Mouse (Mus musculus): ENCODE data around the gene Gfm2.

DNA sequence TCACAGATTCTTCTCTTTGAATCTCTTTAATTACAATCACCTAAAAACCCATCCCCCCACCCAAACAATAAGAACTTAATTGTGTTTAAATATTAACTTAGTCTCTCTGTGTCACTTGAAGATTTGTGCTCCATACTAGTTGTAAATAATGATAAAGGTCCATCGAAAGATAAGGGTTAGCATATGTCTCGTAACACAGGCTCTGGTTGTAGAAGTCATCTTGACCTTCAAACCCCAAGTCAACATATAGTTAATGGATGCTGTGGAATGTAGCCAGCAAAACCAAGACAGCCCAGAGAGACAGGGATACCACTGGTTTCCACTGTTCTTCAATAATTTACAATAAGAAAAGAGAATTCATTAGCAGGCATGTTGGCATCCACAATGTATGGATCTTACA lies 46.4 kb downstream of the Gfm2 start:
- TF ChIP-seq EP300 (IDR thresholded peaks at IDR 0.05; ENCODE audit: low read depth) (no peak), CTCF (IDR thresholded peaks at IDR 0.05; ENCODE audit: low read depth) (no peak)
